Mouse (Mus musculus) heart, embryonic 15.5 days (tissue): ENCODE data around the gene Wdr46. TPM values are rescaled to one million over a fixed set of nuclear protein-coding genes. Genes with fewer than 3 reads are reported as not detected.
"Not testable (repeated sequence)": the region's sequence is repeated elsewhere in the genome, so short reads cannot be mapped to it uniquely, and the experiment has no call there.

ENCODE experiments used
- ATAC-seq: fragments of 200-750 bp; cut with Nextera tagmentation; replicated peaks from 2 replicates; pipeline ENCODE4 v1.8.0; 2017; ENCODE audit warnings: low read depth, moderate TSS enrichment; ENCODE audit not compliant: insufficient number of reproducible peaks, insufficient read depth, low FRiP score
- H3K27ac ChIP-seq: fragments of 300-500 bp; sonication (generic); 2 replicates; pipeline ENCODE4 v1.5.1; 2015; ENCODE audit warnings: mild to moderate bottlenecking, inconsistent platforms
- H3K27me3 ChIP-seq: fragments of 300-500 bp; sonication (generic); 2 replicates; pipeline ENCODE4 v1.6.1; 2015; ENCODE audit warnings: inconsistent platforms
- H3K36me3 ChIP-seq: fragments of 300-500 bp; sonication (generic); 2 replicates; pipeline ENCODE4 v1.6.1; 2015; ENCODE audit warnings: mild to moderate bottlenecking, inconsistent platforms
- H3K4me1 ChIP-seq: fragments of 300-500 bp; sonication (generic); replicated peaks from 2 replicates; pipeline ENCODE4 v1.6.1; 2015; ENCODE audit warnings: inconsistent platforms
- H3K4me2 ChIP-seq: fragments of 300-500 bp; sonication (generic); 2 replicates; pipeline ENCODE4 v1.6.1; 2015; ENCODE audit warnings: inconsistent platforms, mild to moderate bottlenecking, moderate library complexity
- H3K4me3 ChIP-seq: fragments of 300-500 bp; sonication (generic); 2 replicates; pipeline ENCODE4 v1.5.1; 2015; ENCODE audit warnings: mild to moderate bottlenecking, inconsistent platforms
- H3K9ac ChIP-seq: fragments of 300-500 bp; sonication (generic); 2 replicates; pipeline ENCODE4 v1.6.1; 2015; ENCODE audit warnings: mild to moderate bottlenecking, inconsistent platforms
- H3K9me3 ChIP-seq: fragments of 300-500 bp; sonication (generic); replicated peaks from 2 replicates; pipeline ENCODE4 v1.6.1; 2016; ENCODE audit warnings: inconsistent platforms
- WGBS: fragments of 180-500 bp; shearing (Covaris S2); methylation state at CpG from one replicate; pipeline ENCODE4 v1.1.7; 2015; ENCODE audit warnings: mixed read lengths; 5-methylcytosine and 5-hydroxymethylcytosine counted together
- polyA plus RNA-seq: library from polyadenylated mRNA; unstranded; fragments of >200 nt; fragmentation: Nextera tagmentation; extraction: Ambion mirVana; gene quantifications from 2 replicates; pipeline ENCODE4 v1.2.1, GENCODE M21; 2015

Gene Wdr46
- polyA plus RNA-seq = 16.3 and 24.1 TPM in 2 replicates

DNA sequence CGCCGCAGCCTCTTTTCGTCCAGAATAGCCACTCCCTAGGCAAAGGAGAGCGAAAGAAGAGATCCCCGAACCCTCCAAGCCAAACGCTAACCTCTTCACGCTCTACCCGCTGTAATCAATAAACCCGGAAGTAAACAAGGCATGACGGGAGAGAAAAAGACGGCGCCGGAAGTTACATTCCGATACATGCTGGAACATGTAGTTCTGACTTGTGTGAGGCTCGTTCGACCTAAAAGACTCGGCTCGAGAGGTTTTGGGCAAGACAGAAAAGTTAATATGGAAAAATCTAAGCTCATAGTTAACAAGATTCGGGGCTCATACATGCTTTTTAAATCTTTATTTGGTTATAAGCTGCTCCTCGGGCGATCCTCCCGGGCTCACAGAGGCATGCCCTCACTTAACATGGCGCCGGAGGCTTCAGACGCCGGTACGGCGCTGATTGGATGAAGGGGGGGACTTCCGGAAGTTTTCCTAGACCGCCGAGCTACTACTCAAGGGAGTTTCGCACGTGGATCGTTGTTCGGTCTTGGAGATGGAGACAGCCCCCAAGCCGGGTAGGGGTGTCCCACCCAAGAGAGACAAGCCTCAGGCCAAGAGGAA is at the start of gene Wdr46, which contains the start of gene Pfdn6:
Wdr46 (plus strand) TSS at position 455 of the 600 bp plus-strand sequence.
Pfdn6 (minus strand) TSS at position 138 of the 600 bp plus-strand sequence.
- Histone ChIP-seq H3K4me3 (peak within 1 kb of the TSS; percentile 91), H3K9ac (peak within 1 kb of the TSS; percentile 80), H3K9me3 (no peaks in the 10 kb centered on the region), H3K4me1 (peaks cover 18% of the 10 kb centered on the region), H3K4me2 (peak within 1 kb of the TSS; percentile 82), H3K27ac (peak within 1 kb of the TSS; percentile 62; the same call in 1 of the 2 replicates), H3K36me3 (peaks cover 26% of the 10 kb centered on the region; the same call in 1 of the 2 replicates), H3K27me3 (no peaks in the 10 kb centered on the region)
- peak; percentile 85 for ATAC-seq
- WGBS = under 1% methylated on average over 36 of the region's 36 CpGs

- no peaks in the 10 kb centered on the region for H3K36me3 ChIP-seq
- WGBS = 55% methylated on average over 2 of the region's 2 CpGs
- peaks cover 16% of the 10 kb centered on the region for H3K4me1 ChIP-seq
- no peak for ATAC-seq
- no peak overlapping the region for H3K27ac ChIP-seq
- no peak overlapping the region for H3K4me3 ChIP-seq
- H3K4me2 ChIP-seq = no peak overlapping the region
- H3K27me3 ChIP-seq = no peaks in the 10 kb centered on the region
- H3K9ac ChIP-seq = no peak overlapping the region
- no peaks in the 10 kb centered on the region for H3K9me3 ChIP-seq
Observed at GRCm38 (mm10) chr17:33891357-33891756, 49.1 kb upstream of the Wdr46 start.

GRCm38 (mm10) chr17:33891892-33892291 is 48.6 kb upstream of the Wdr46 start:
- not testable (repeated sequence) for H3K9ac ChIP-seq, H3K36me3 ChIP-seq, ATAC-seq, H3K9me3 ChIP-seq, H3K27me3 ChIP-seq, H3K4me3 ChIP-seq, H3K27ac ChIP-seq, H3K4me2 ChIP-seq
- WGBS = 65% methylated on average over 6 of the region's 6 CpGs
- peaks cover 16% of the 10 kb centered on the region for H3K4me1 ChIP-seq

GRCm38 (mm10) chr17:33892429-33892828 is 48.0 kb upstream of the Wdr46 start:
- ATAC-seq = no peak
- H3K4me3 ChIP-seq = no peak overlapping the region
- no peaks in the 10 kb centered on the region for H3K27me3 ChIP-seq
- no peak overlapping the region for H3K9ac ChIP-seq
- H3K36me3 ChIP-seq = no peaks in the 10 kb centered on the region
- peaks cover 16% of the 10 kb centered on the region for H3K4me1 ChIP-seq
- 29% methylated on average over 7 of the region's 7 CpGs for WGBS
- no peak overlapping the region for H3K4me2 ChIP-seq
- H3K9me3 ChIP-seq = no peaks in the 10 kb centered on the region
- no peak overlapping the region for H3K27ac ChIP-seq

- ATAC-seq, H3K27me3 ChIP-seq, H3K4me2 ChIP-seq, H3K27ac ChIP-seq, H3K4me3 ChIP-seq, H3K9me3 ChIP-seq, H3K36me3 ChIP-seq, H3K9ac ChIP-seq: not testable (repeated sequence)
- 74% methylated on average over 4 of the region's 4 CpGs for WGBS
- peaks cover 12% of the 10 kb centered on the region for H3K4me1 ChIP-seq
Observed at GRCm38 (mm10) chr17:33893011-33893410, 47.4 kb upstream of the Wdr46 start.

- Histone ChIP-seq H3K9me3 (no peaks in the 10 kb centered on the region), H3K4me3 (no peak overlapping the region), H3K27me3 (no peaks in the 10 kb centered on the region), H3K27ac (no peak overlapping the region), H3K4me1 (peaks cover 5% of the 10 kb centered on the region; the same call in 1 of the 2 replicates), H3K9ac (no peak overlapping the region), H3K4me2 (no peak overlapping the region), H3K36me3 (no peaks in the 10 kb centered on the region)
- ATAC-seq = no peak
- WGBS = 45% methylated on average over 6 of the region's 6 CpGs
Observed at GRCm38 (mm10) chr17:33897114-33897794, 43.2 kb upstream of the Wdr46 start.

GRCm38 (mm10) chr17:33898193-33898592 is 42.3 kb upstream of the Wdr46 start:
- not testable (repeated sequence) for H3K9me3 ChIP-seq, ATAC-seq, H3K4me2 ChIP-seq, H3K27ac ChIP-seq, H3K4me1 ChIP-seq, H3K9ac ChIP-seq, H3K36me3 ChIP-seq, H3K4me3 ChIP-seq, H3K27me3 ChIP-seq
- WGBS = 83% methylated on average over 4 of the region's 4 CpGs

DNA sequence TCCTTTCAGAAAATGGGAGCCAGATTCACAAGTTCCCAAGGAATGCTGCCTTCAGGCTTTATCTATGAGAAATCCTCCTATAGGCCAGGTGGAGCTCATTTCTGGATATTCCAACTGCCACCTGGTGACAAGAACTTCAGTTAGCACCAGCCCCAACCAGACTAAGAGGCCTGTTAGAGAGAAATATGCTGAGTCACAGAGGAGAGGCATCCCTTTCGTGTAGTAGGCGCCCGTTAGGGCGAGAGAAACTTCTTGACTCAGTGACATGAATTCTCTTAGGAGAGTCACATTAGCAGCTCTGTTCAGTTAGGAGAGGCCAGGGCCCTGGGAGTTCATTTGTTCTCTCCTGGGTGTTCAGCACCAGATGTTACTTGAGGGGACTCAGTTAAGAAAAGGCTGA is 40.8 kb upstream of the Wdr46 start:
- no peaks in the 10 kb centered on the region for H3K9me3 ChIP-seq
- 68% methylated on average over 4 of the region's 4 CpGs for whole genome bisulfite sequencing
- H3K9ac ChIP-seq = no peak overlapping the region
- no peaks in the 10 kb centered on the region for H3K36me3 ChIP-seq
- no peaks in the 10 kb centered on the region for H3K27me3 ChIP-seq
- H3K4me3 ChIP-seq = no peak overlapping the region
- H3K27ac ChIP-seq = no peak overlapping the region
- no peak overlapping the region for H3K4me2 ChIP-seq
- ATAC-seq = no peak
- H3K4me1 ChIP-seq = peaks cover 5% of the 10 kb centered on the region; the same call in 1 of the 2 replicates

DNA sequence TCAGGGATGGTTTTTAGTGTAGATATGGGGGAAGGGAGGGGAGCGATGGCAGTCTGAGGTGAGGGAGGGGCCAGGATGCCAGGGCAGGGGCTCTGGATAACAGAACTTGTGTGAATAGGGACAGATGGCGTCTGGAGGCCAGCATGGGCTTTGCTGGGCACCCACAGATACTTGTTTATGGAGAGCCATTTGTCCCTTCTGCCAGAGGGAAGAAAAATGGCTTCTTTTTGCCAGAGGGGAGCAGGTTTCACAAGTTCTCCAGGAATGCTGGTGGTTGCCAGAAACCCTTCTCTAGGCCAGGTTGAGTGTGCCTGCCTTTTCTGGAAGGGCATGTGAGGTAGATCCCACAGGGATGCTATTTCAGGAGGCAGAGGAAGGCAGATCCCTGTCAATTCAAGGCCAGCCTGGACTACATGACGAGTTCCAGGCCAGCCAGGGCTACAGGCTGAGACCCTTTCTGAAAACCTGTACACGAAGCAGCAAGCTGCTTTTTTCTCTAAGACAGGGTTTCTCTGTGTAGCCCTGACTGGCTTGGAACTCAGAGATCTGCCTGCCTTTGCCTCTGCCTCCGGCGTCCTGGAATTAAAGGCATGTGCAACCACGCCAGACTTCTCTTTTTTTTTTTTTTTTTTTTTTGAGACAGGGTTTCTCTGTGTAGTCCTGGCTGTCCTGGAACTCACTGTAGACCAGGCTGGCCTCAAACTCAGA is 40.0 kb upstream of the Wdr46 start:
- Histone ChIP-seq H3K4me2 (no peak overlapping the region), H3K27me3 (no peaks in the 10 kb centered on the region), H3K27ac (no peak overlapping the region), H3K36me3 (no peaks in the 10 kb centered on the region), H3K4me3 (no peak overlapping the region), H3K9me3 (no peaks in the 10 kb centered on the region), H3K4me1 (peaks cover 5% of the 10 kb centered on the region; the same call in 1 of the 2 replicates), H3K9ac (0 out of 2 replicates have a peak overlapping the region, but pooled peaks have one; percentile 14)
- ATAC-seq = no peak
- 49% methylated on average over 7 of the region's 7 CpGs for WGBS

- Histone ChIP-seq H3K36me3 (no peaks in the 10 kb centered on the region), H3K4me3 (no peak overlapping the region), H3K27me3 (no peaks in the 10 kb centered on the region), H3K27ac (no peak overlapping the region), H3K4me1 (peaks cover 5% of the 10 kb centered on the region; the same call in 1 of the 2 replicates), H3K9ac (no peak overlapping the region), H3K9me3 (no peaks in the 10 kb centered on the region), H3K4me2 (no peak overlapping the region)
- ATAC-seq = no peak
- 72% methylated on average over 4 of the region's 4 CpGs for WGBS
Observed at GRCm38 (mm10) chr17:33900989-33901314, 39.5 kb upstream of the Wdr46 start.

GRCm38 (mm10) chr17:33901653-33902052 is 38.8 kb upstream of the Wdr46 start:
- peak; percentile 63; the same call in 1 of the 2 replicates for ATAC-seq
- Histone ChIP-seq H3K4me1 (peaks cover 5% of the 10 kb centered on the region; the same call in 1 of the 2 replicates), H3K27me3 (no peaks in the 10 kb centered on the region), H3K4me3 (no peak overlapping the region), H3K9me3 (no peaks in the 10 kb centered on the region), H3K4me2 (no peak overlapping the region), H3K27ac (peak overlapping the region; percentile 47), H3K36me3 (no peaks in the 10 kb centered on the region), H3K9ac (no peak overlapping the region)
- 56% methylated on average over 4 of the region's 4 CpGs for WGBS
